Mouse (Mus musculus) ES-E14 (cell line): Measurements from ENCODE around the gene Golph3. TPM values are rescaled to one million over a fixed set of nuclear protein-coding genes. Genes with fewer than 3 reads are reported as not detected.

Source experiments
- DNase-seq: peaks from one replicate; pipeline ENCODE4 v3.0.0-alpha.2; 2013; ENCODE audit warnings: low read depth, low spot score
- H3K27ac ChIP-seq: 2 replicates; pipeline ENCODE4 v1.5.1; 2012; ENCODE audit warnings: low read depth, mild to moderate bottlenecking, low read length, moderate library complexity, mixed read lengths; ENCODE audit not compliant: poor library complexity, insufficient read depth, severe bottlenecking
- H3K36me3 ChIP-seq: 2 replicates; pipeline ENCODE4 v1.6.1; 2012; ENCODE audit warnings: mild to moderate bottlenecking, low read length, moderate library complexity, mixed read lengths; ENCODE audit not compliant: control insufficient read depth, poor library complexity, insufficient read depth, severe bottlenecking
- H3K4me1 ChIP-seq, 2 experiments: fragments of 150-350 bp in 1 of 2; sonication (generic) in 1 of 2; 2 replicates each; pipeline ENCODE4 v1.6.1; 2012; ENCODE audit warnings: low read length in 2 of 2, mild to moderate bottlenecking in 1 of 2, mixed read lengths in 1 of 2; ENCODE audit not compliant: control insufficient read depth in 2 of 2, insufficient read depth in 2 of 2, poor library complexity in 1 of 2
- H3K4me3 ChIP-seq, 2 experiments: fragments of 150-350 bp in 1 of 2; sonication (generic) in 1 of 2; 2 replicates each; pipeline ENCODE4 v1.5.1; 2012; ENCODE audit warnings: low read length in 2 of 2, low read depth in 1 of 2, mild to moderate bottlenecking in 1 of 2, mixed read lengths in 1 of 2; ENCODE audit not compliant: insufficient read depth in 1 of 2, poor library complexity in 1 of 2, severe bottlenecking in 1 of 2
- H3K9ac ChIP-seq: 2 replicates; pipeline ENCODE4 v1.6.1; 2012; ENCODE audit warnings: low read depth, mild to moderate bottlenecking, low read length, mixed read lengths; ENCODE audit not compliant: poor library complexity, insufficient read depth, severe bottlenecking
- H3K9me3 ChIP-seq: fragments of 150-350 bp; sonication (generic); 2 replicates; pipeline ENCODE4 v1.6.1; 2012; ENCODE audit warnings: low read depth, mild to moderate bottlenecking, low read length; ENCODE audit not compliant: control insufficient read depth, insufficient read depth
- CHD2 ChIP-seq: IDR thresholded peaks from 2 replicates; pipeline ENCODE4 v1.6.1; 2014; ENCODE audit warnings: mild to moderate bottlenecking, low read depth, low read length, inconsistent platforms
- HCFC1 ChIP-seq: IDR thresholded peaks from 2 replicates; pipeline ENCODE4 v1.6.1; 2012; ENCODE audit warnings: low read length, inconsistent platforms, borderline replicate concordance; ENCODE audit not compliant: insufficient read depth
- MAFK ChIP-seq: IDR thresholded peaks from 2 replicates; pipeline ENCODE4 v1.6.1; 2014; ENCODE audit warnings: mild to moderate bottlenecking, low read depth, low read length, inconsistent platforms; ENCODE audit not compliant: insufficient read depth
- ZC3H11A ChIP-seq: IDR thresholded peaks from 2 replicates; pipeline ENCODE4 v1.6.1; 2012; ENCODE audit warnings: low read depth, mild to moderate bottlenecking, inconsistent platforms, low read length, borderline replicate concordance
- ZNF384 ChIP-seq: IDR thresholded peaks from 2 replicates; pipeline ENCODE4 v1.6.1; 2012; ENCODE audit warnings: low read depth, low read length, inconsistent platforms
- in situ Hi-C, 2 experiments: fragments of 600-800 bp; cut with MboI; formaldehyde crosslinking; loops; one replicate each; pipeline ENCODE4 v1.15.1; 2025; ENCODE audit warnings: low sequenced_read_pairs in 2 of 2, inconsistent platforms in 1 of 2; ENCODE audit not compliant: unreplicated experiment in 2 of 2
- total RNA-seq: library from RNA; depleted of rRNA; stranded (reverse); fragments of 300-350 nt; gene quantifications from 2 replicates; pipeline ENCODE4 v1.2.3, GENCODE M21; 2012

The Golph3 gene
- total RNA-seq, 1 experiment, result 72.9 TPM

DNA sequence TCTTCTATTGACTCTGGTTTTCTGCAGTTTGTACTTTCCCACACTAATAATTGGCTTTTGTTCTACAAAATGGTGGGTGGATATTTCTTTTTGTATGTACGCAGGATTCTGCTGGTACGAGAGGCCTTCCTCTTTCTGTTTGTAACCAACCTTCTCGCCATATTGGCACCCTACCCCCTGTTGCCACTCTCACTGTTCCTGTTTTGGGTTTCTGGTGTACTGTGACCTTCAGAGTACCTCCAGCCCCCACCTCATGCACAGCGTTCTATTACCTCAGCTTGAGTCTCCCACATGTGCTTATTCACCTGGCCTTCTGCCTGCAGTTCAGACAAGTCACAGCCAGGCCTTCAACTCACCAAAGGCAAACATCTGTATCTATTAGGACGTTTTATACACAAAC, 28.6 kb downstream of the Golph3 start:
- H3K27ac ChIP-seq, result no peak overlapping the region
- H3K9me3 ChIP-seq, result no peaks in the 10 kb centered on the region
- in situ Hi-C loops, result no loop called here
- no peak overlapping the region for H3K4me3 ChIP-seq
- no peak for DNase-seq
- peaks cover 17% of the 10 kb centered on the region for H3K36me3 ChIP-seq
- no peak overlapping the region for H3K9ac ChIP-seq
- H3K4me1 ChIP-seq, result no peaks in the 10 kb centered on the region
- no peak for TF ChIP-seq MAFK

DNA sequence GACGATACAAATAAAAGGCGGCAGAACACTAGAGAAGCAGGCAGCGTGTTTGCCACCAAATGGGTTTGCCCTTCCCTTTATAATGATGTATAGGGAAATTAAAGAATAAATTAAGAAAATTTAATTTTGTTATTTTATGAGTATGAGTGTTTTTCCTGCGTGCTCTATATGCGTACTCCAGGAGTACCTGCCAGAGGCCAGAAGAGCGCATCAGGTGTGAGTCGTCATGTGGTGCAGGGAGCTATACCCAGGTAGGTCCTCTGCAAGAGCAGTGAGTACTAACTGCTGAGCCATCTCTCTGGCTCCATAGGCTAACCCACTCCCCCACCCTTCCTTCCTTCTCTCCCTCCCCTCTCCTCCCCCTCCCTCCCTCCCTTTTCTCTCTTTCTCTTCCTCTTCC, 30.2 kb downstream of the Golph3 start:
- Histone ChIP-seq H3K36me3 (peaks cover 18% of the 10 kb centered on the region), H3K9ac (no peak overlapping the region), H3K9me3 (no peaks in the 10 kb centered on the region), H3K4me1 (no peaks in the 10 kb centered on the region), H3K27ac (no peak overlapping the region), H3K4me3 (no peak overlapping the region)
- in situ Hi-C loops, result no loop called here
- TF ChIP-seq HCFC1, result no peak
- TF ChIP-seq CHD2, result no peak
- no peak for TF ChIP-seq MAFK
- TF ChIP-seq ZC3H11A, result no peak
- DNase-seq, result no peak

DNA sequence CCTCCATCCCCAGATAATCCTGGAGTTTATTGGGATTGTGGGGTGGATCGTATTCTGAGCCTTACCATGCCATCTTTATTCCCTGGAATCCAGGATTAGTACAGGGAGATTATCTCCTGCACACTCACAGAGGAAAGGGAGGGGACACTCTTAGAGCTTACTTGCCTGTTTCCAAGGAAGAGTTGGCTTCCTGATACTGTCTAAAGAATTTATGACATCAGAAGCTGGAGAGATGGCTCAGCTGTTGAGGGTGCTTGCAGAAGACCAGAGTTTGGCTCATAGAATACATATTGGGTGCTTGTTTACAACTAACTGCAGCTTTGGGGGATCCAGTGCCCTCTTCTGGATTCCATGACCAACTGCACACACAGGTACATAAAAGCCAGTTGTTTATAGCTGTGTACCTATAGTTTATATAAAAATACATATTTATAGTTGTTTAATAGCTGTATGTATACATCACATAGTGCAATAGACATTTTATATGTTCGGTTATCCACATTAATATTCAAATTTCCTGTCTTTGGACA, 33.1 kb downstream of the Golph3 start:
- H3K9ac ChIP-seq, result no peak overlapping the region
- no peaks in the 10 kb centered on the region for H3K4me1 ChIP-seq
- DNase-seq, result no peak
- no peak overlapping the region for H3K27ac ChIP-seq
- in situ Hi-C loops, result no loop called here
- TF ChIP-seq CHD2 (no peak), HCFC1 (no peak), MAFK (no peak), ZC3H11A (no peak), ZNF384 (no peak)
- H3K9me3 ChIP-seq, result no peaks in the 10 kb centered on the region
- no peak overlapping the region for H3K4me3 ChIP-seq
- H3K36me3 ChIP-seq, result peaks cover 15% of the 10 kb centered on the region

DNA sequence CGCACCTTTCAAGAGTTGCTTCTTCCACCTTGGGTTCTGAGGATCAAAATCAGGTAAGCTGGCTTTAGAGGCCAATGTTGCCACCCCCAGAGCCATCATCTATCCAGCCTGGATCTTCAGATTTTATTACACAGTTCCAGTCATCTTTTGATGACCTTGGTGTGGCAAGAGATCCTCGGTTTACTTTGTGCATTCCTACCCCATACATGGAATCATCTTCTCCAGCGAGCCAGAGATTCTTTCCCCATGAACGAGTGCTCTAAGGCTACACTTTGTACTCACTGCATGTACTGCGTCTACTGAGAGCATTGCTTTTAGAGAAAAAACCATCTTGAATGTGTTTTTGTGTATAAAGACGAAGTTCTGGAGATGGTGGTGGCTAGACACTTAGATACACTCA, 34.0 kb downstream of the Golph3 start:
- H3K9me3 ChIP-seq, result no peaks in the 10 kb centered on the region
- H3K9ac ChIP-seq, result no peak overlapping the region
- peaks cover 8% of the 10 kb centered on the region for H3K36me3 ChIP-seq
- no peaks in the 10 kb centered on the region for H3K4me1 ChIP-seq
- no peak overlapping the region for H3K27ac ChIP-seq
- TF ChIP-seq ZNF384 (no peak), MAFK (no peak), ZC3H11A (no peak)
- no peak overlapping the region for H3K4me3 ChIP-seq
- no peak for DNase-seq
- in situ Hi-C loops, result no loop called here

DNA sequence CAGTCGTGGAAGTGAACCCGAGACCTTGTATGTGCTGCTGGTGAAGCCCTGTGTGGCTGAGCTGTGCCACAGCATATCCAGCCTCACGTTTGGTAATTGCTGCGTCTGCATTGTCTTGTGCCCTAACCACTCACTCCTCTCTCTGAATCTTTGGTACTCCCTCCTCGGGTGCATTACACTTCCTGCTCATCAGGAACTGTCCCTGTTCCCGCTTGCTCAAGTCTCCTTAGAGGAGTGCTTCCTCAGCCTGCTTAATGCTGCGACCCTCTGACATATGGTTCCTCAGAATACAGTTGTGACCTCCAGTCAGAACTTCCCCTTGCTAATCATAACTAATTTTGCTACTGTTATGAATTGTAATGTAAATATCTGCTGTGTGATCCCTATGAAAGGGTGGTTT, 34.7 kb downstream of the Golph3 start:
- TF ChIP-seq ZC3H11A (no peak), ZNF384 (no peak), MAFK (no peak), HCFC1 (no peak), CHD2 (no peak)
- peaks cover 8% of the 10 kb centered on the region for H3K36me3 ChIP-seq

More for the DNA sequence above, 34.7 kb downstream of the Golph3 start:
- H3K4me1 ChIP-seq, result no peaks in the 10 kb centered on the region
- no peak overlapping the region for H3K4me3 ChIP-seq
- H3K9me3 ChIP-seq, result no peaks in the 10 kb centered on the region
- no peak overlapping the region for H3K9ac ChIP-seq
- no peak for DNase-seq
- H3K27ac ChIP-seq, result no peak overlapping the region
- in situ Hi-C loops, result no loop called here
